Mouse (Mus musculus) frontal cortex, postnatal 14 days (tissue): ENCODE results near the gene Hoxb13.

ENCODE experiments used
- DNase-seq, 2 experiments: peaks; one replicate each; pipeline ENCODE4 v3.0.0; 2022; ENCODE audit warnings: low spot score in 2 of 2

Hoxb13 gene

GRCm38 (mm10) chr11:96193521-96194400 is at the start of gene Hoxb13:
Gene Hoxb13, plus strand, starts transcription at chr11:96194316.
- DNase-seq: no peak

DNA sequence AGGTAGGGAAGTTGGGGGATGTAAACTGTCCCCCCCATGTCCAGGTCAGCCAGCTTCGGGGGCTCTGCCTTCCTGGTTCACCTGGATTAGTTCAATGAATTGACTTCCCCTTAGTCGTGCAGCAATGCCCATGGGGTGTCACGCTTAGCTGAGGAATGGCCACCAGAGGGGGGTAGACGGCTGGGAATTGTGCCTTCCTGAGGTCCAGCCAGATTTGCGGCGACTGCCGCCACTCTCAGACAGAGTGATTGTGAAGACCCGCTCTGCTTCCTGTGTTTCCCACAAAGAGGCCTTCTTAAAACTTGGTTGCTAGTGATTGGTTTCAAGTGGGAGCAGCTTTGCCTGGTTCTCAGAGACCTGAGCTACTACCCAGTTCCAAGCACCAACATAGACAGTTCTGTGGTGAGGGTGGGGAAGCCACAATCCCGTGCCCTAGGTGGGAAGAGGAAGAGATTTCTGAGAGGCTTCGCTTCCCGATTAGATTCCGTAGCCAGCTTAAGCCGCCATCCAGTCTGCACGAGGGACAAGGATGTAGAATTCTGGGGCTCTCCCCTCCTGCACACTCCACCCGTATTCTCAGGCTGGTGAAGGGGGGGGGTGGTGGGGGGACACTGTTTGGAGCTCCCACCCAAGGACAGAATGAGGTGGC is 48.4 kb upstream of the Hoxb13 start:
- DNase-seq: peak; percentile 14 to 53

DNA sequence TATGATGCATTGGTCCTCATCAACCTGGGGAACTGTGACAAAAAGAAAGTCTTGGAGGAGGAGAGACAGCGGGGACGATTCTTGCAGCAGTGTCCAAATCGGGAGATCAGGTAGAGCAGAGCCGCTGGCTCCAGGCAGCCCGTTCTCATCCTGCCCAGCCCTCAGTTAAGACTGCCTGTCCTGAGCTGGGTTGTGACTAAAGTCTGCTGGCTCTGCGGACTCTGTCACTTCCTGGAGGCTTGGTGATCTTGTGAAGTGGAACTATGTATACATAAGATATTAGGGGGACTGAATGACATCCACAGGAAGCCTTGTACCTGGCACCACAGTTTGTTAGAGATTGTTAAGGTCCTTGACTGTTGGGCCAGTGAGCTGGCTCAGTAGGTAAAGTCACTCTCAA is 46.6 kb upstream of the Hoxb13 start:
- DNase-seq: no peak

- DNase-seq: no peak
Measured at GRCm38 (mm10) chr11:96164769-96165168, 29.3 kb upstream of the Hoxb13 start.

DNA sequence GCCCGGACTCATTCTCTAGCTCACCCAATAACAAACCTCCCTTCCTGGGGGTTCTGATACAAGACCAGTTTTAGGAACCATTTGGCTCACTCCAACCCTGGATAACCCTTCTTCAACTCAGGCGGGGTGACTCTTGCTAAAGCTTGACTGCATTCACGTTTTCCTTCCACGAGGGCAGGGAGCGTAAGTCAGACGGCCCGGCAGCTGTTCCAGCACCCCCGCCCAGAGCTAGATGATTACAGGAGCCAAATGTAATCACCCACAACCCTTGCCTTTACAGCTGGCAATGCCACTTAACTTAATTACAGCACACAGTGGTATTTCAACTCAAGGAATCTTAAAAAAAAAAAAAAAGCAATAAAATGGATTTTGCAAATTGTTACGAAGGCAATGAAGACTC is 26.0 kb upstream of the Hoxb13 start:
- DNase-seq: no peak

DNA sequence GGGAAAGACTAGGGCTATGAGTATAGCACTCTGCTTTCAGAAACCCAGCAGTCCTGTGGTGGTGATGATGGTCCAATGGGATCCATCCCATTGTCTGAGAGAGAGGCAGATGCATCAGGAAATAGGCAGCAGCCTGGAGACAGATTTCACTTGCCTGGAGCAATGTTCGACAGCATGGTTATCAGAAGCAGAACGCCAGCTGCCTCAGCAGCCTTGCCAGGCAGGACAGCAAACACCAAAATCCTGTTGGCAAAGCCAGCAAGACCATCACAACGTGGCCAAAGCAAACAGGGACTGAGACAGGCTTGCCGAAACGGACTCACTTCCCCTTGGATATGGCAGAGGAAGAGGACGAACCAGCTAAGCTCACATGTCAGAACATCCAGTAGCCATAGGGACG is 25.1 kb upstream of the Hoxb13 start:
- DNase-seq: no peak

- no peak for DNase-seq
Measured at GRCm38 (mm10) chr11:96170711-96171379, 23.3 kb upstream of the Hoxb13 start.

DNA sequence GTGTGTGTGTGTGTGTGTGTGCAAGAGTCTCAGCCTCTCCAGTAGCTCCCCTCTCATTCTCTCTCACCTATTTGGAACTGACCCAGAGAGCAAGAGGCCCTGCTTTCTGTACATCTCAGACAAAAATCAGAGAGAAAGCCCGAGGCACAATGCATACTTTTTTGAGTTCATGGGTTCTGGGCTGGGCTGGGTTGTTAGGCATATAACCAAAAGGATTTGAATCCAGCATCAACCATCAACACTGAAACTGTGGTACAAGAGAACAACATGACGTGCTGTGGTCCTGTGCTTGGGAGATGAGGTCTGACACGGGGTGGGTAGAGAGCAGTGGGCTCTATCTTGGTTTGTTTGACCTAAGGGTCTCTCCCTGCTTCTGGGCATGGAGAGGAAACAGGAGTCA is 22.5 kb upstream of the Hoxb13 start:
- no peak for DNase-seq

GRCm38 (mm10) chr11:96172511-96173287 is 21.4 kb upstream of the Hoxb13 start:
- DNase-seq: no peak

DNA sequence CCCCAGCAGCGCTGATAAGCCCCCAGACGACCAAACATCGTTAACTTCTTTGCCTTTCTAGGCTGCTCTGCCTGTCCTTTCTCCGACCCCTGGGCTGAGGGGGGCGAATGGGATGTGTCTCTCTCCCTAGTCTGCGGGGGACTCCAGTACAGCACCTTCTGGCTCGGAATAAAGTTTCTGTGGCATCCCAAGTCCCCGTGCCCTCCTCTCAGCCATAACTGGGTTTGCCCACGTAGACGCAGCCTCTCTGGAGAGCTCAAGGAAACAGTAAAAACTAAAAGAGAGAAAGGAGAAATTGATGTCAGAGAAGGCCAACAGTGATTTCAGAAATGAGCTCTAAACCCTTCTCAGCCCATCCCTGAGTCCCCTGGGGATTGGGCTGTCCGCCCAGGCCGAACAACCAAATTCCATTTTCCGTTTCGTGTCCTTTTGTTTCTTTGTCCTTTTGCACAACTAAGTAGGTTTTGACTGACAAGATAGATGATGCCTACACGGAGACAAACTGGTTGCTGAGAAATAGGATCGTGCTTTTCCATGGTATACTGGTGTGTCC is 20.8 kb upstream of the Hoxb13 start:
- no peak for DNase-seq

DNA sequence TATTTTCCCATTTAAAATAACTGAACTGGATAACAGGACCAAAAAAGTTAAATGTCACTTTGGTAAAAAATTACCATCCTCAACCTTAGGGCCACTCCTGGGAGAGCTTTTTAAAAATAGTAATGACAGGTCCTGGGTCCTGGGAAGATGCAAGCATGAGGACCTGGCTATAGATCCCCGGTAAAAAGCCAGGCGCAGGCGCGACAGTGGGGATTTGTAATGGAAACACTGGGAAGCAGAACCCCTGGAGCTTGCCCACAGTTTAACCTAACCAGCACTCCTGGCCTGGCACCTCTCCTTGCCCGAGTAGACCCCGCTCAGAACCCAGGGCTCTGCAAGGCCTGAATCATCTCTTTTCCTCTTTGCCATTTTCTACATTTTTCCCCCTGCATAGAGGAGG is 19.2 kb upstream of the Hoxb13 start:
- no peak for DNase-seq

DNA sequence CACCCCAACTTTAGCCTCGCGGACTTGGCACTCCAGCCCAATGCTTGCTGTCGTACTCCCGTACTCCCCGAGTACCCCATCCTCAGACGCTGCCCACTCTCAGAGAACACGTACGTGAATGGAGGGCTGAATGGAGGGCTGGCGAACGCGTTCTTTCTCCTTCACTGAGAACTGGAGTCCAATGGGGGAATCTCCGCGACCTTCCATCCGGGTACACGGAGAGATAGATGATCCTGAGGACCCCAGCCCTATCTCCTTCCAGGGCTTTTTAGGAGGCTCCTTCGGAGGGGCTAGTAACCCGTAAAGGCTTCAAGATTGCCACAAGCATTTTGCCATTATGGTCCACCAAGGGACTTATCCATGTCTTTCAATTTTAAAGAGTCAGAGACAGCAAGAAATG is 18.6 kb upstream of the Hoxb13 start:
- DNase-seq: no peak

GRCm38 (mm10) chr11:96175951-96176530 is 18.1 kb upstream of the Hoxb13 start:
- DNase-seq: no peak

DNA sequence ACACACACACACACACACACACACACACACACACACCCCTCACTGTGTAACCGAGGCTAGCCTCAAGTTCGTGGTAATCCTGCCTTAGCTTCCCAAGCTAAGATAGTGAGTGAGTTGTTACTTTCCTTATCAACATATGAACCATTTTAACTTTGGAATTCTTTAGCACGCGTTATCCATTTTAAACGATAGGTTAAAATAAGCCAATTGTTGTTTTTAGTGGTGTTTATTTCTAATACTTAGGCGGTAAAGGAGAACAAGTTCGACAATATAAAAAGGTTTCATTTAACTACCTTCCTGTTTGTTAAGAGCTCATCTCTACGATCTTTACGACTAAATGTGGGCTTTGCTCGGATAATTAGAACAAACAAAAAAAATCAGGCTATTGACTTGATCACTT is 17.3 kb upstream of the Hoxb13 start:
- no peak for DNase-seq

- DNase-seq: no peak
Measured at GRCm38 (mm10) chr11:96177546-96178174, 16.5 kb upstream of the Hoxb13 start.

GRCm38 (mm10) chr11:96178356-96178755 is 15.8 kb upstream of the Hoxb13 start:
- no peak for DNase-seq

DNA sequence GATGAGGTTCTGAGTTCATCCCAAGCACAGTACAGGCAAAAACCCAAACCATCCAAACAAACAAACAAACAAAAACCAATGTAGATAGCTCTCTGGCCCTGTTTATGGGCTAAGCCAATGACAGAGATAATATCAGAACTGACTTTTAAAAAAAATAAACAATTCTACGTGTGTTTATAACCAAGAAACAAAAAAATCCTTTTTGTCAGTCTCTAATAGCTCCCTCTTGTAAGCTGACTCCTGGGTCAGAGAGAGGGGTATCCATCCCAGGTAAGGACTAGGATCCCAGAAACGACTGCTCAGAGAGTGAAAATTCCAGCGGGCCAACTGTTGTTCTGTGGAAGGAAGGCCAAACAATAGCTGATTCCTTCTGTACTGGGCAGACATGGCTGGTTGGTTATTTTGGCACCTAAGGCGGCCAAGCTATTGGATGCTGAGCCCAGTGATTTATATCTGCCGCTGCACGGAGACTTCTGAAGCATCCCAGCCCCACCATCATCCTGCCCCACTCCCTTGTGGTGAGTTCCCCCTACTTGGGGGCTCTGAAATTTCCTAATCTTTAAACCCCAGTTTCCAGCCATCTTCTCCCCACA is 15.1 kb upstream of the Hoxb13 start:
- DNase-seq: no peak

DNA sequence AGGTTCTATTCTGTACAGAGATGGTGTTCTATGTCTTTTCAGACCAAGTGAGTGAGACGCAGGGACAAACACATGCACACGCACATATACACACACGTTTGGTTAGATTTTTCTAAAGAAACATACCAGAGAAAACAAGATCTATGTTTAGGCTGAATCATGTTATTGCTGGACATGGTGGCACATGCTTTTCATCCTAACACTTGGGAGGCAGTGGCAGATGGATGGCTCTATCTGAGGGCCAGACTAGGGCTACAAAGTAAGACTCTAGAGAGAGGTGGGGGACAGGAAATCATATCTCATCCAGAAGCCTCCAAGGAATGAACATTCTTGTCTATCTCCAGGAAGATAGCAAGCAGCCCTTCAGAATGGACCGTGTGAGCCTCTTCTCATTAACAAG is 13.1 kb upstream of the Hoxb13 start:
- no peak for DNase-seq

- no peak for DNase-seq
Measured at GRCm38 (mm10) chr11:96184233-96184632, 9.9 kb upstream of the Hoxb13 start.

DNA sequence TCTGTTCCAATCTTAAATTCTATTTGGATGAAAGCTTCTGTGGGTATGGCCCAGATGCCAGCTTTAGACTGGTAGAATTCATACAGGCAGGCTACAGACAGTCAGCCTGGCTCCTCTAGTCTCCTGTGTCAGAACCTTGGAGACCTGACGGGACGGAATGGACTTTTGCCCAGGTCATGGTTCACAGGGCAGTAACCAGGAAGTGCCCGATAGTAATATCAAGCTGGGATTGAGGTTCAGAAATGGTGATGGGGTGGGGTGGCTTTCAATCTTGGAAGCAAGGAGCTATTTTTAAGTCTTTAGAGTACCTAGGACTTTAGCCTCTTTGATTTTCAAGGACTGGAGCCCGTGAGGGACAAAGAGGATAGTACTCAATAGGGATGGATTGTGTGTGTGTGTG is 6.8 kb upstream of the Hoxb13 start:
- no peak for DNase-seq
